Mouse (Mus musculus): Measurements from ENCODE around the gene Ptger2. TPM values are rescaled to one million over a fixed set of nuclear protein-coding genes. Genes with fewer than 3 reads are reported as not detected.

Gene Ptger2
- total and polyA plus RNA-seq, 3 experiments = not detected

DNA sequence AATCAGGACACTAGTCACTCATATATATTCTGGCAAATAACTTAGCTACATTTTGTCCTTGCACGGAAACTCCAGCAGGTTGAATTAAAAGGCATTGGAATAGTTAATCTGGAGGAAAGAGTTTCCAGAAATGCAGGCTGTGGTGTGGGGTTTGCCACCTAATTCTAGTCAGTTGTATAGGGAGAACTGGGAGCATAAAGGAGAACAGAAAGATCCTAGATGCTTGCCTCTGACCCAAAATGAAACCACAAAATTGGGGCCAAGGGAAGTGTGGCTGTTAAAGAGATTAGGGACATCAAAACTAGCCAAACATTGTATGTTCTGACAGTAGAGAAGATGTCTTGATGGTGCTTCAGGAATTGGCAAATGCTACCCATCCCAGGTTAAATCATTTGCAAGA, 48.6 kb downstream of the Ptger2 start:
- H3K79me2 ChIP-seq (ENCODE audit: control insufficient read depth, insufficient read depth, low read length, poor library complexity) = no peaks in the 10 kb centered on the region
- no peak for TF ChIP-seq MAX (IDR thresholded peaks at IDR 0.05; ENCODE audit: low read length)
- no peak for TF ChIP-seq MYC (IDR thresholded peaks at IDR 0.05; ENCODE audit: low read depth, low read length)
- no peak for TF ChIP-seq CTCF (IDR thresholded peaks at IDR 0.05 in 2 of 3, conservative IDR thresholded peaks at IDR 0.05 in 1 of 3; ENCODE audit: control insufficient read depth in 1 of 3, insufficient read depth in 1 of 3, low read depth in 2 of 3, low read length in 3 of 3, poor library complexity in 1 of 3, severe bottlenecking in 1 of 3)
- no peak for TF ChIP-seq POLR2AphosphoS2 (IDR thresholded peaks at IDR 0.05; ENCODE audit: low read length)
- no peak for TF ChIP-seq MAZ (IDR thresholded peaks at IDR 0.05; ENCODE audit: low read depth, low read length)
- no peak for TF ChIP-seq ETS1 (IDR thresholded peaks at IDR 0.05; ENCODE audit: low read depth, low read length)
- no peak for TF ChIP-seq MYB (IDR thresholded peaks at IDR 0.05; ENCODE audit: low read depth, low read length)
- no peak for TF ChIP-seq MAFK (IDR thresholded peaks at IDR 0.05; ENCODE audit: borderline replicate concordance, low read depth, low read length)
- TF ChIP-seq TAL1 (IDR thresholded peaks at IDR 0.05; ENCODE audit: low read length) = no peak
- TF ChIP-seq ZMIZ1 (IDR thresholded peaks at IDR 0.05; ENCODE audit: low read depth, low read length) = no peak
- TF ChIP-seq ELF1 (IDR thresholded peaks at IDR 0.05; ENCODE audit: low read depth, low read length) = no peak
- no peak for TF ChIP-seq EP300 (IDR thresholded peaks at IDR 0.05; ENCODE audit: low read depth in 1 of 2, low read length in 2 of 2)
- TF ChIP-seq BHLHE40 (IDR thresholded peaks at IDR 0.05; ENCODE audit: borderline replicate concordance, low read depth, low read length) = no peak
- no peaks in the 10 kb centered on the region for H3K27me3 ChIP-seq (ENCODE audit: control insufficient read depth in 1 of 2, insufficient read depth in 2 of 2, low read length in 2 of 2)
- H3K27ac ChIP-seq (ENCODE audit: control insufficient read depth, low read depth, low read length) = no peak overlapping the region
- no peak overlapping the region for H3K4me3 ChIP-seq (ENCODE audit: control insufficient read depth in 1 of 2, insufficient read depth in 1 of 2, low read depth in 2 of 2, low read length in 2 of 2)
- H3K9me3 ChIP-seq (replicated peaks; ENCODE audit: insufficient read depth, low read length) = no peaks in the 10 kb centered on the region
- peaks cover 0 to 5% of the 10 kb centered on the region in 2 experiments; a peak in 1 of 4 replicates for H3K36me3 ChIP-seq (ENCODE audit: control insufficient read depth in 1 of 2, insufficient read depth in 2 of 2, low read length in 2 of 2)
- H3K4me1 ChIP-seq (ENCODE audit: control insufficient read depth in 1 of 2, insufficient read depth in 2 of 2, low read length in 2 of 2) = 0 out of 4 replicates have a peak, but pooled peaks cover 0 to 2% of the 10 kb centered on the region in 2 experiments
- no peak overlapping the region for H3K9ac ChIP-seq (ENCODE audit: control insufficient read depth, low read depth, low read length, poor library complexity, severe bottlenecking)
- no peak for DNase-seq (ENCODE audit: low read depth, low spot score)

DNA sequence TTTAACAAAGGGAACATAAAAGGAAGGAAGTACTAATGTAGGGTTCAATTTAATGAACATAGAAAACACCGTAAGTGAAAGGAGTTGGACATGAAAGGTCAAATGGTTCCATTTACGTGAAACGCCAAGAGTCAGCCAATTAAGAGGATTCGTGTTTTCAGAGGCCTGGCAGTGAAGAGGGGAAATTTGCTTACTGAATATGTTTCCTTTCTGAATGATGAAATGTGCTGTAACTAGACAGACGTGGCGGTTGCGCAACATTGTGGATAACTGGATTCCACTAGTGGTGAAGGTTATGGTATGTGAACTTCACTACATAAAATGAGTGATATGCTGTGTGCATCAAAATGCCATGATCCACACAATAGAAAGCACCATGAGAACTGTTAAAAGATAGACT, 50.1 kb downstream of the Ptger2 start:
- H3K27me3 ChIP-seq (ENCODE audit: control insufficient read depth in 1 of 2, insufficient read depth in 2 of 2, low read length in 2 of 2) = no peaks in the 10 kb centered on the region
- no peaks in the 10 kb centered on the region for H3K9me3 ChIP-seq (replicated peaks; ENCODE audit: insufficient read depth, low read length)
- no peak for TF ChIP-seq MAZ (IDR thresholded peaks at IDR 0.05; ENCODE audit: low read depth, low read length)
- 0 out of 2 replicates have a peak, but pooled peaks have one; percentile 15 for TF ChIP-seq ETS1 (IDR thresholded peaks at IDR 0.05; ENCODE audit: low read depth, low read length)
- H3K4me1 ChIP-seq (ENCODE audit: control insufficient read depth in 1 of 2, insufficient read depth in 2 of 2, low read length in 2 of 2) = 0 out of 4 replicates have a peak, but pooled peaks cover 0 to 2% of the 10 kb centered on the region in 2 experiments
- no peaks in the 10 kb centered on the region for H3K79me2 ChIP-seq (ENCODE audit: control insufficient read depth, insufficient read depth, low read length, poor library complexity)
- H3K27ac ChIP-seq (ENCODE audit: control insufficient read depth, low read depth, low read length) = no peak overlapping the region
- no peak overlapping the region for H3K4me3 ChIP-seq (ENCODE audit: control insufficient read depth in 1 of 2, insufficient read depth in 1 of 2, low read depth in 2 of 2, low read length in 2 of 2)
- H3K9ac ChIP-seq (ENCODE audit: control insufficient read depth, low read depth, low read length, poor library complexity, severe bottlenecking) = no peak overlapping the region
- DNase-seq (ENCODE audit: low read depth, low spot score) = no peak
- peaks cover 0 to 5% of the 10 kb centered on the region in 2 experiments; a peak in 1 of 4 replicates for H3K36me3 ChIP-seq (ENCODE audit: control insufficient read depth in 1 of 2, insufficient read depth in 2 of 2, low read length in 2 of 2)

DNA sequence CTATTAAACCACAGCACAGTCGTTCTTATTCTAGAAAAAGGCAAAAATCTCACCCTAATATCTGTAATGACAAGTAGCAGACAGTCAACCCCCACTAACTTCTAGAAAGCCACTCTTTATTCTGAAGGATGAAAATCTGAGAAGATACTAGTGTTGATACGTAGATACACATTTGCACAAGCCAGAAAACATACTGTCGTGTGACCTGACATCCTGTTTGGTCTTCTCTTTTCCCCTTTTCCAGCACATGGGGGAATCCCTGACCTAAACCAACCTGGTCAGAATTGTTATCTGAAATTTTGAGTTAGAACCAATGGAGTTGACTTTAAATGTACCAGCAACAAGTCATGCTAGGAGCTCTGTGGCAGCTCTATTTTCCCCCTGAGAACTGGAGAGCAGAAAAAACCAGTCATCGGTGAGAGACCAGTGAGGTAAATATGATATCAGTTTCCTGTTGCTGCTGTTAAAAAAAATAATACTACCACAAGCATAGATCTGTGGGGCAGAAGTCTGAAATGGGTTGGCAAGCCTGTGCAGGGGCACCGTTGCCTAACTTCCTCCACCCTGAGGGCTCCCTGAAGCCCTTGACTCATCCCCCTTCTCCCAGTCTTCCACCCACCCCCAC, 53.0 kb downstream of the Ptger2 start:
- H3K4me3 ChIP-seq (ENCODE audit: control insufficient read depth in 1 of 2, insufficient read depth in 1 of 2, low read depth in 2 of 2, low read length in 2 of 2) = no peak overlapping the region
- no peaks in the 10 kb centered on the region for H3K79me2 ChIP-seq (ENCODE audit: control insufficient read depth, insufficient read depth, low read length, poor library complexity)
- no peak for TF ChIP-seq POLR2AphosphoS5 (IDR thresholded peaks at IDR 0.05; ENCODE audit: borderline replicate concordance, low read depth, low read length)
- no peak for TF ChIP-seq EP300 (IDR thresholded peaks at IDR 0.05; ENCODE audit: low read depth in 1 of 2, low read length in 2 of 2)
- peak; percentile 45; the same call in 1 of the 2 replicates for TF ChIP-seq ZNF384 (IDR thresholded peaks at IDR 0.05; ENCODE audit: low read depth, low read length)
- no peak for TF ChIP-seq MYB (IDR thresholded peaks at IDR 0.05; ENCODE audit: low read depth, low read length)
- no peak overlapping the region for H3K9ac ChIP-seq (ENCODE audit: control insufficient read depth, low read depth, low read length, poor library complexity, severe bottlenecking)
- no peak overlapping the region for H3K27ac ChIP-seq (ENCODE audit: control insufficient read depth, low read depth, low read length)
- DNase-seq (ENCODE audit: low read depth, low spot score) = no peak
- peaks cover 0 to 5% of the 10 kb centered on the region in 2 experiments; a peak in 1 of 4 replicates for H3K36me3 ChIP-seq (ENCODE audit: control insufficient read depth in 1 of 2, insufficient read depth in 2 of 2, low read length in 2 of 2)
- no peaks in the 10 kb centered on the region for H3K9me3 ChIP-seq (replicated peaks; ENCODE audit: insufficient read depth, low read length)
- H3K4me1 ChIP-seq (ENCODE audit: control insufficient read depth in 1 of 2, insufficient read depth in 2 of 2, low read length in 2 of 2) = 0 out of 4 replicates have a peak, but pooled peaks cover 0 to 2% of the 10 kb centered on the region in 2 experiments
- no peaks in the 10 kb centered on the region for H3K27me3 ChIP-seq (ENCODE audit: control insufficient read depth in 1 of 2, insufficient read depth in 2 of 2, low read length in 2 of 2)

Data from MEL (cell line).